ENCODE assay signal across 29 mouse cellular contexts in genomic region chr15:40105712-40106111, GRCm38 (mm10). TPM values are rescaled to one million over a fixed set of nuclear protein-coding genes. Genes with fewer than 3 reads are reported as not detected.
DNase-seq lines count a peak whose midpoint lies in the region; ATAC-seq lines count a peak whose summit lies in the region.
"Had no signal": no experiment of that assay in that cellular context is flagged by ENCODE, and none has a peak within 500 bp of the region (broad histone marks: within the 10 kb centered on the region; RNA-seq: fewer than 3 reads in every experiment).

No protein-coding gene starts in this region.

- no peaks in the 10 kb centered on the region for H3K36me3 ChIP-seq in forebrain, embryonic 16.5 days (ENCODE audit: control insufficient read depth, insufficient read depth)
- H3K36me3 ChIP-seq in forebrain, embryonic 13.5 days (ENCODE audit: poor library complexity, severe bottlenecking): no peaks in the 10 kb centered on the region
- H3K36me3 ChIP-seq: embryonic facial prominence, embryonic 10.5 days; embryonic facial prominence, embryonic 12.5 days; forebrain, embryonic 12.5 days; forebrain, embryonic 15.5 days; G1E had no signal

- no peak overlapping the region for H3K9ac ChIP-seq in forebrain, embryonic 16.5 days (replicated peaks; ENCODE audit: low read depth, low read length)
- H3K9ac ChIP-seq in forebrain, embryonic 13.5 days: no peak overlapping the region
- H3K9ac ChIP-seq: embryonic facial prominence, embryonic 12.5 days; forebrain, embryonic 12.5 days; forebrain, embryonic 15.5 days had no signal

- H3K27me3 ChIP-seq in forebrain, embryonic 16.5 days (replicated peaks; ENCODE audit: control insufficient read depth, insufficient read depth, low read length): no peaks in the 10 kb centered on the region
- H3K27me3 ChIP-seq in forebrain, embryonic 13.5 days: no peaks in the 10 kb centered on the region
- H3K27me3 ChIP-seq: CH12.LX; embryonic facial prominence, embryonic 12.5 days; forebrain, embryonic 12.5 days; forebrain, embryonic 15.5 days; Patski had no signal

- ATAC-seq in forebrain, embryonic 16.5 days: peak; percentile 59
- ATAC-seq in forebrain, embryonic 13.5 days: no peak
- ATAC-seq in frontal cortex, adult (ENCODE audit: low TSS enrichment): peak; percentile 70; the same call in 1 of the 2 replicates
- ATAC-seq: activated CD4-positive, CD25-positive, alpha-beta regulatory T cell, adult 4 months; CD4-positive, CD25-positive, alpha-beta regulatory T cell, adult 4 months; forebrain, embryonic 15.5 days; Patski had no signal

- H3K27ac ChIP-seq in forebrain, embryonic 16.5 days (ENCODE audit: low read length): no peak overlapping the region
- H3K27ac ChIP-seq in forebrain, embryonic 13.5 days: no peak overlapping the region
- H3K27ac ChIP-seq: embryonic facial prominence, embryonic 10.5 days; embryonic facial prominence, embryonic 12.5 days; forebrain, embryonic 12.5 days; forebrain, embryonic 15.5 days had no signal

- 76% methylated on average over 4 of the region's 4 CpGs for WGBS in forebrain, embryonic 16.5 days
- 89% methylated on average over 4 of the region's 4 CpGs for WGBS in forebrain, embryonic 13.5 days

- no peaks in the 10 kb centered on the region for H3K9me3 ChIP-seq in forebrain, embryonic 16.5 days (ENCODE audit: control insufficient read depth, low read length)
- no peaks in the 10 kb centered on the region for H3K9me3 ChIP-seq in forebrain, embryonic 13.5 days (replicated peaks)
- H3K9me3 ChIP-seq: embryonic facial prominence, embryonic 10.5 days; embryonic facial prominence, embryonic 12.5 days; forebrain, embryonic 12.5 days; forebrain, embryonic 15.5 days; G1E had no signal

- no peak overlapping the region for H3K4me3 ChIP-seq in forebrain, embryonic 16.5 days (replicated peaks; ENCODE audit: low read length)
- no peak overlapping the region for H3K4me3 ChIP-seq in forebrain, embryonic 13.5 days
- H3K4me3 ChIP-seq: embryonic facial prominence, embryonic 10.5 days; embryonic facial prominence, embryonic 12.5 days; forebrain, embryonic 12.5 days; forebrain, embryonic 15.5 days had no signal

- H3K4me2 ChIP-seq in forebrain, embryonic 16.5 days (ENCODE audit: low read length): no peak overlapping the region
- H3K4me2 ChIP-seq in forebrain, embryonic 13.5 days: no peak overlapping the region
- H3K4me2 ChIP-seq: embryonic facial prominence, embryonic 12.5 days; forebrain, embryonic 12.5 days; forebrain, embryonic 15.5 days had no signal

- H3K4me1 ChIP-seq in forebrain, embryonic 16.5 days (replicated peaks; ENCODE audit: control insufficient read depth, insufficient read depth, low read length): no peaks in the 10 kb centered on the region
- no peaks in the 10 kb centered on the region for H3K4me1 ChIP-seq in forebrain, embryonic 13.5 days
- H3K4me1 ChIP-seq: embryonic facial prominence, embryonic 12.5 days; forebrain, embryonic 12.5 days; forebrain, embryonic 15.5 days had no signal

- DNase-seq in frontal cortex, postnatal 25 days (ENCODE audit: low spot score in 2 of 2): no peak
- peak; percentile 20 for DNase-seq in layer of hippocampus, adult 9-11 months
- DNase-seq in layer of hippocampus, adult 11-12 months (ENCODE audit: low spot score): no peak
- DNase-seq in brain, adult 2 months (ENCODE audit: low read depth, low spot score): peak; percentile 70
- DNase-seq in retina, postnatal 1 day: no peak
- DNase-seq: adrenal gland, adult 8-10 months; adrenal gland, postnatal 14 days; adrenal gland, postnatal 36 days; B cell, adult 2 months; cerebellum, adult 11-12 months; cerebellum, adult 2 months; cerebellum, adult 9-10 months; cerebellum, postnatal 10 days; cerebellum, postnatal 25 days had no signal

RNA-seq across cellular contexts. Expression of gene 9330182O14Rik, which starts 28.5 kb away (rescaled TPM):
- not detected in 2 replicates for polyA plus RNA-seq in forebrain, embryonic 16.5 days (2015; fragmentation: Nextera tagmentation; extraction: Ambion mirVana)
- polyA plus RNA-seq in forebrain, embryonic 13.5 days (2015; fragmentation: Nextera tagmentation; extraction: Ambion mirVana): not detected in 2 replicates
- polyA plus RNA-seq: activated CD4-positive, CD25-positive, alpha-beta regulatory T cell, adult 4 months; CD4-positive, CD25-positive, alpha-beta regulatory T cell, adult 4 months; cerebellum, adult 2 months; cortical plate, adult 2 months; embryonic facial prominence, embryonic 10.5 days; embryonic facial prominence, embryonic 12.5 days; embryonic facial prominence, embryonic 14.5 days; forebrain, embryonic 12.5 days; forebrain, embryonic 15.5 days; frontal cortex, adult 2 months; G1E; Patski had no signal

Comparison
In these comparisons a context has a peak if more than half of its experiments do, and no peak if none do; other contexts are left out.
1. DNase-seq: peak in layer of hippocampus, adult 9-11 months (single experiment) and brain, adult 2 months (single experiment); none in frontal cortex, postnatal 25 days (0 of 2), layer of hippocampus, adult 11-12 months (single experiment) and retina, postnatal 1 day (single experiment).